20 mouse cellular contexts compared by ENCODE assay signal in the genomic region with DNA sequence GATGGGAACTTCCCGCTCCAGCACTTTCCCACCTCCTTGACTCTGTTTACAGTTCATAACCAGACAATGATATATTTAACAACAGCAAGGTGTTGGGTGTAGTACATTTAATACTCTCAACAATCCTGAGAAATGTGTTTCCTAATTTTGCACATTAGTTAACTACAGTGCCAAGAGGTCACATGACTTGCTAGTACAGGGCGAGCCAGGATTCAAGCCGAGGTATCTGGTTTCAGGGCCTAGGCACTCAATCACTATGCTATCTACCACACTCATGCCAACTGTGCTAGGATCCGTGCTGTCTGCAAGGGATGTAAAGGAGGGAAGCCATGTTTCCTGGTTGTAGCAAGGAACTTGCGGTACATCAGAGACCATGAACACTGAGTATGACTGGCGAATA. TPM values are rescaled to one million over a fixed set of nuclear protein-coding genes. Genes with fewer than 3 reads are reported as not detected.
DNase-seq lines count a peak whose midpoint lies in the region; ATAC-seq and TF ChIP-seq lines count a peak whose summit lies in the region.
"Had no signal": no experiment of that assay in that cellular context is flagged by ENCODE, and none has a peak within 500 bp of the region (broad histone marks: within the 10 kb centered on the region; RNA-seq: fewer than 3 reads in every experiment).

No protein-coding gene starts in this region.

- intact Hi-C loops in heart, postnatal 36 days (cut with DNase I), result no loop called here

- peaks cover 30% of the 10 kb centered on the region for H3K4me1 ChIP-seq in heart, embryonic 10.5 days
- 0 out of 2 replicates have a peak, but pooled peaks cover 7% of the 10 kb centered on the region for H3K4me1 ChIP-seq in heart, postnatal 0 days (ENCODE audit: control insufficient read depth, insufficient read depth)
- peaks cover 7% of the 10 kb centered on the region; the same call in 1 of the 2 replicates for H3K4me1 ChIP-seq in lung, postnatal 0 days (ENCODE audit: insufficient read depth, low read depth, low read length)
- H3K4me1 ChIP-seq: embryonic facial prominence, embryonic 10.5 days; forebrain, embryonic 13.5 days; hindbrain, embryonic 13.5 days had no signal

- peak; percentile 85 for DNase-seq in heart, adult 11 months
- DNase-seq in heart, embryonic 10.5 days (ENCODE audit: low spot score), result no peak
- DNase-seq in heart, postnatal 0 days (ENCODE audit: low spot score), result no peak
- DNase-seq in heart, postnatal 36 days, result no peak
- DNase-seq in lung, postnatal 0 days (ENCODE audit: low spot score), result no peak
- DNase-seq in lung, postnatal 14 days, result no peak
- no peak for DNase-seq in layer of hippocampus, adult 8-10 months (ENCODE audit: low spot score in 2 of 2)
- DNase-seq: adrenal gland, postnatal 14 days; cerebellum, adult 11-12 months; cerebellum, adult 9-10 months; cerebellum, postnatal 25 days; forebrain, postnatal 0 days; gastrocnemius, postnatal 14 days had no signal

- no peak for TF ChIP-seq CTCF in heart, postnatal 0 days (IDR thresholded peaks at IDR 0.05; ENCODE audit: low read depth)
- no peak for TF ChIP-seq CTCF in lung, postnatal 0 days (IDR thresholded peaks at IDR 0.05)

- no peak overlapping the region for H3K4me2 ChIP-seq in heart, postnatal 0 days (ENCODE audit: low read depth, low read length)
- no peak overlapping the region for H3K4me2 ChIP-seq in lung, postnatal 0 days (replicated peaks; ENCODE audit: low read depth, low read length)
- H3K4me2 ChIP-seq: forebrain, embryonic 13.5 days; heart, embryonic 12.5 days; hindbrain, embryonic 13.5 days had no signal

- H3K4me3 ChIP-seq in heart, embryonic 10.5 days, result no peak overlapping the region
- no peak overlapping the region for H3K4me3 ChIP-seq in heart, postnatal 0 days (ENCODE audit: low read depth, low read length)
- H3K4me3 ChIP-seq in lung, postnatal 0 days (ENCODE audit: low read depth, low read length), result no peak overlapping the region
- H3K4me3 ChIP-seq: embryonic facial prominence, embryonic 10.5 days; forebrain, embryonic 13.5 days; heart, embryonic 12.5 days; hindbrain, embryonic 13.5 days had no signal

- 72% methylated on average over 6 of the region's 6 CpGs for WGBS in heart, embryonic 10.5 days
- WGBS in heart, postnatal 0 days, result 51% methylated on average over 6 of the region's 6 CpGs
- WGBS in lung, postnatal 0 days, result 62% methylated on average over 6 of the region's 6 CpGs

- peak; percentile 71; the same call in 1 of the 2 replicates for ATAC-seq in heart, postnatal 0 days (ENCODE audit: insufficient read depth, low read depth)
- no peak for ATAC-seq in lung, postnatal 0 days
- ATAC-seq: forebrain, embryonic 13.5 days; forebrain, postnatal 0 days; hindbrain, postnatal 0 days had no signal

- no peak overlapping the region for H3K9ac ChIP-seq in heart, postnatal 0 days (replicated peaks; ENCODE audit: low read depth, low read length)
- no peak overlapping the region for H3K9ac ChIP-seq in lung, postnatal 0 days (replicated peaks; ENCODE audit: low read depth)
- H3K9ac ChIP-seq: forebrain, embryonic 13.5 days; forebrain, postnatal 0 days; heart, embryonic 12.5 days; hindbrain, embryonic 13.5 days had no signal

- H3K27me3 ChIP-seq in heart, embryonic 10.5 days (ENCODE audit: insufficient read depth, poor library complexity, severe bottlenecking), result no peaks in the 10 kb centered on the region
- no peaks in the 10 kb centered on the region for H3K27me3 ChIP-seq in heart, postnatal 0 days (ENCODE audit: control insufficient read depth, insufficient read depth, low read length)
- H3K27me3 ChIP-seq in lung, postnatal 0 days (replicated peaks; ENCODE audit: insufficient read depth, low read length), result no peaks in the 10 kb centered on the region
- H3K27me3 ChIP-seq: forebrain, embryonic 13.5 days; heart, embryonic 12.5 days; hindbrain, embryonic 13.5 days had no signal

- no peak overlapping the region for H3K27ac ChIP-seq in heart, embryonic 10.5 days
- peak overlapping the region; percentile 15; the same call in 1 of the 2 replicates for H3K27ac ChIP-seq in heart, postnatal 0 days (ENCODE audit: low read depth)
- H3K27ac ChIP-seq in lung, postnatal 0 days (ENCODE audit: low read length), result peak overlapping the region; percentile 68
- H3K27ac ChIP-seq: embryonic facial prominence, embryonic 10.5 days; forebrain, embryonic 13.5 days; hindbrain, embryonic 13.5 days; hindbrain, postnatal 0 days had no signal

- TF ChIP-seq EP300 in heart, postnatal 0 days (IDR thresholded peaks at IDR 0.05; ENCODE audit: low read depth), result no peak
- no peak for TF ChIP-seq EP300 in lung, postnatal 0 days (IDR thresholded peaks at IDR 0.05)

- no peaks in the 10 kb centered on the region for H3K9me3 ChIP-seq in heart, embryonic 10.5 days
- no peaks in the 10 kb centered on the region for H3K9me3 ChIP-seq in heart, postnatal 0 days (replicated peaks; ENCODE audit: control insufficient read depth, low read length)
- H3K9me3 ChIP-seq in lung, postnatal 0 days (ENCODE audit: low read length), result no peaks in the 10 kb centered on the region
- H3K9me3 ChIP-seq: embryonic facial prominence, embryonic 10.5 days; forebrain, embryonic 13.5 days; heart, embryonic 12.5 days; hindbrain, embryonic 13.5 days had no signal

- H3K36me3 ChIP-seq in heart, embryonic 10.5 days, result peaks cover 96% of the 10 kb centered on the region
- H3K36me3 ChIP-seq in heart, postnatal 0 days (replicated peaks; ENCODE audit: control insufficient read depth, insufficient read depth, low read length), result peaks cover 92% of the 10 kb centered on the region
- peaks cover 52% of the 10 kb centered on the region for H3K36me3 ChIP-seq in lung, postnatal 0 days (ENCODE audit: insufficient read depth, low read length)

RNA-seq across cellular contexts. Expression of gene Hpx, which starts 16.6 kb away (rescaled TPM):
- polyA plus RNA-seq in heart, embryonic 10.5 days (2016; fragmentation: Nextera tagmentation; extraction: Ambion mirVana), result 0.43 and 7.4 TPM in 2 replicates
- total RNA-seq in heart, postnatal 0 days (2014; rRNA removed; ENCODE audit: low replicate concordance), result 0.38 and 1.0 TPM in 2 replicates
- 0.15 and 0.18 TPM in 2 replicates for polyA plus RNA-seq in heart, postnatal 0 days (2015; fragmentation: Nextera tagmentation; extraction: Ambion mirVana)
- not detected for total RNA-seq in heart, postnatal 36 days (2021)
- 1.7 and 2.0 TPM in 2 replicates for polyA plus RNA-seq in lung, postnatal 0 days (2015; fragmentation: Nextera tagmentation; extraction: Ambion mirVana)
- under 1 TPM in 3 of 4 experiments, not detected in 1; 0.25 to 0.41 (median 0.31) TPM for total RNA-seq in layer of hippocampus, adult 8-10 months (2022)
- total RNA-seq: forebrain, postnatal 0 days; gastrocnemius, postnatal 14 days; hematopoietic stem cell, adult 5-6 weeks; hindbrain, postnatal 0 days; MEL had no signal
- polyA plus RNA-seq: forebrain, embryonic 13.5 days; hindbrain, postnatal 0 days had no signal

RNA-seq across cellular contexts. Expression of gene Trim3, which starts 16.8 kb away (rescaled TPM):
- 30.3 and 32.6 TPM in 2 replicates for polyA plus RNA-seq in heart, embryonic 10.5 days (2016; fragmentation: Nextera tagmentation; extraction: Ambion mirVana)
- total RNA-seq in heart, postnatal 0 days (2014; rRNA removed; ENCODE audit: low replicate concordance), result 32.3 and 56.5 TPM in 2 replicates
- 18.0 and 18.1 TPM in 2 replicates for polyA plus RNA-seq in heart, postnatal 0 days (2015; fragmentation: Nextera tagmentation; extraction: Ambion mirVana)
- total RNA-seq in heart, postnatal 36 days (2021), result 10 to 100 TPM; 22.9 to 23.0 TPM
- polyA plus RNA-seq in lung, postnatal 0 days (2015; fragmentation: Nextera tagmentation; extraction: Ambion mirVana), result 101 and 116 TPM in 2 replicates
- total RNA-seq in layer of hippocampus, adult 8-10 months (2022), result 100 to 1,000 TPM; 130 to 148 (median 138) TPM

RNA-seq across cellular contexts. Expression of gene Timm10b, which starts 23.3 kb away (rescaled TPM):
- polyA plus RNA-seq in heart, embryonic 10.5 days (2016; fragmentation: Nextera tagmentation; extraction: Ambion mirVana), result 179 and 200 TPM in 2 replicates
- total RNA-seq in heart, postnatal 0 days (2014; rRNA removed; ENCODE audit: low replicate concordance), result 54.2 and 128 TPM in 2 replicates
- polyA plus RNA-seq in heart, postnatal 0 days (2015; fragmentation: Nextera tagmentation; extraction: Ambion mirVana), result 211 and 213 TPM in 2 replicates
- 10 to 100 TPM; 84.2 to 85.0 TPM for total RNA-seq in heart, postnatal 36 days (2021)
- 220 and 236 TPM in 2 replicates for polyA plus RNA-seq in lung, postnatal 0 days (2015; fragmentation: Nextera tagmentation; extraction: Ambion mirVana)
- total RNA-seq in layer of hippocampus, adult 8-10 months (2022), result 10 to 100 TPM; 60.1 to 69.7 (median 65.5) TPM

RNA-seq across cellular contexts. Expression of gene Arfip2, which starts 23.7 kb away (rescaled TPM):
- 45.0 and 56.2 TPM in 2 replicates for polyA plus RNA-seq in heart, embryonic 10.5 days (2016; fragmentation: Nextera tagmentation; extraction: Ambion mirVana)
- total RNA-seq in heart, postnatal 0 days (2014; rRNA removed; ENCODE audit: low replicate concordance), result 53.4 and 80.4 TPM in 2 replicates
- polyA plus RNA-seq in heart, postnatal 0 days (2015; fragmentation: Nextera tagmentation; extraction: Ambion mirVana), result 31.7 and 32.9 TPM in 2 replicates
- 10 to 100 TPM; 13.4 TPM for total RNA-seq in heart, postnatal 36 days (2021)
- polyA plus RNA-seq in lung, postnatal 0 days (2015; fragmentation: Nextera tagmentation; extraction: Ambion mirVana), result 48.5 and 52.7 TPM in 2 replicates
- 100 to 1,000 TPM in 1 of 4 experiments, 10 to 100 TPM in 3; 97.0 to 102 (median 98.2) TPM for total RNA-seq in layer of hippocampus, adult 8-10 months (2022)

RNA-seq across cellular contexts. Expression of gene Gm45799, which starts 23.8 kb away (rescaled TPM):
- polyA plus RNA-seq in heart, embryonic 10.5 days (2016; fragmentation: Nextera tagmentation; extraction: Ambion mirVana), result 33.0 and 37.9 TPM in 2 replicates
- 40.0 and 126 TPM in 2 replicates for total RNA-seq in heart, postnatal 0 days (2014; rRNA removed; ENCODE audit: low replicate concordance)
- 58.4 and 62.6 TPM in 2 replicates for polyA plus RNA-seq in heart, postnatal 0 days (2015; fragmentation: Nextera tagmentation; extraction: Ambion mirVana)
- 1 to 10 TPM in 1 of 2 experiments, under 1 TPM in 1; 1.00 to 6.3 TPM for total RNA-seq in heart, postnatal 36 days (2021)
- 41.7 and 53.1 TPM in 2 replicates for polyA plus RNA-seq in lung, postnatal 0 days (2015; fragmentation: Nextera tagmentation; extraction: Ambion mirVana)
- 10 to 100 TPM in 2 of 4 experiments, 1 to 10 TPM in 2; 6.8 to 15.0 (median 11.0) TPM for total RNA-seq in layer of hippocampus, adult 8-10 months (2022)
